Mouse (Mus musculus) cerebellum, adult 2 months (tissue): ENCODE measurements around the gene Cxcr2. TPM values are rescaled to one million over a fixed set of nuclear protein-coding genes. Genes with fewer than 3 reads are reported as not detected.

ENCODE experiments used
- DNase-seq, 2 experiments: peaks; one replicate each; pipeline ENCODE4 v3.0.0; 2021
- H3K27ac ChIP-seq: fragments of 200-500 bp; 2 replicates; pipeline ENCODE4 v1.5.1; 2012; ENCODE audit warnings: low read length, control low read depth, inconsistent platforms; ENCODE audit not compliant: insufficient read depth
- H3K27me3 ChIP-seq: fragments of 200-500 bp; 2 replicates; pipeline ENCODE4 v1.6.1; 2012; ENCODE audit warnings: inconsistent platforms, mild to moderate bottlenecking, low read length, moderate library complexity; ENCODE audit not compliant: control insufficient read depth, insufficient read depth
- H3K4me1 ChIP-seq: fragments of 200-500 bp; 2 replicates; pipeline ENCODE4 v1.6.1; 2011; ENCODE audit warnings: low read length; ENCODE audit not compliant: control insufficient read depth, insufficient read depth
- H3K4me3 ChIP-seq: fragments of 200-500 bp; replicated peaks from 2 replicates; pipeline ENCODE3; 2011; ENCODE audit warnings: mild to moderate bottlenecking, low read depth, low read length, control low read depth; ENCODE audit not compliant: insufficient read depth
- CTCF ChIP-seq: fragments of 200-500 bp; IDR thresholded peaks from 2 replicates; pipeline ENCODE4 v1.5.1; 2011; ENCODE audit warnings: low read depth, mild to moderate bottlenecking, control low read depth, low read length, moderate library complexity, borderline replicate concordance; ENCODE audit not compliant: insufficient read depth
- POLR2A ChIP-seq: fragments of 200-500 bp; IDR thresholded peaks from 2 replicates; pipeline ENCODE4 v1.6.1; 2011; ENCODE audit warnings: low read length, control low read depth, borderline replicate concordance; ENCODE audit not compliant: insufficient read depth
- WGBS: fragments of 180-500 bp; shearing (Covaris S2); methylation state at CpG from one replicate; pipeline ENCODE4 v1.1.7; 2018; 5-methylcytosine and 5-hydroxymethylcytosine counted together
- polyA plus RNA-seq: library from polyadenylated mRNA; depleted of rRNA; stranded (reverse); fragments of >200 nt; gene quantifications from 2 replicates; pipeline ENCODE4 v1.2.3, GENCODE M21; 2012

Gene Cxcr2
- polyA plus RNA-seq, 1 experiment: 0.15 TPM

DNA sequence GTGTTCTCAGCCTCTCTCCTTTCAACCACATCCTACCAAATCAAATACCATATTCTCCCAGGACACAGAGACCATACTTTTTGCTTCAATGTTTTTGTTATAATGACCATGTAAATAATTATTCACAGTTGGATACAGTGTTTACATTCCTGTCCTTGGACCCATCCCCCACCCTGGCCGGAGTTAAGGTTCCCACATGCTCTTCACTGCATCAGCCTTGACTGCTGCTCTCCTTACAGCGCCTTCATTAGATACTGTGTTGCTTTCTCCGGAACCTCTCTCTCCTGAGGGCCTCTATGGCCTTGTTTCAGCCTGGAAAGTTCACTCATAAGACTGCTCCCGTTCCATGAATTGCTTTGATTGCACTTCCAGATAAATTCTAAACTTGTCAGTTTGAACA lies 21.9 kb downstream of the Cxcr2 start:
- H3K4me3 ChIP-seq: no peak overlapping the region
- TF ChIP-seq POLR2A: no peak
- TF ChIP-seq CTCF: no peak
- H3K27me3 ChIP-seq: no peaks in the 10 kb centered on the region
- 80% methylated on average over 4 of the region's 4 CpGs for WGBS
- H3K27ac ChIP-seq: no peak overlapping the region
- no peak for DNase-seq
- H3K4me1 ChIP-seq: no peaks in the 10 kb centered on the region

DNA sequence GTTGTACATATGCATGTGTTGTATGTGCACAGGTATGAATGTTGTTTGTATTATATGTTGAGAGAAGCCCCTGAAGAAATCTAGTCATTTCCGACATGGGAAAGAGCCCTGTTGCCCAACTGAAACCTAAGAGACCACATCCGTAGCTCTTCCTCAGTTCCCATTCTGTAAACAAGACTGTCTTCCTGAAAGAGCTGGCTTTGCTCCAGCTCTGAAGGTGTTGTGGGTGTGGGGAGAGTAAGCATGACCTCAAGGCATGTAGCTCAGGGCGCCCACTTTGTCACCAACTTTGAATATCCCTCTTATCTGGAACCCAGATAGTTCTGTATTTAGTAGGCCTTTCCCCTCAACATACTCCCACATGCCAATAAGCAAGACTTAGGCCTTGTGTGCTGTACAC lies 24.8 kb downstream of the Cxcr2 start:
- Histone ChIP-seq H3K27me3 (no peaks in the 10 kb centered on the region), H3K4me3 (no peak overlapping the region), H3K4me1 (no peaks in the 10 kb centered on the region), H3K27ac (no peak overlapping the region)
- DNase-seq: no peak
- TF ChIP-seq CTCF (no peak), POLR2A (no peak)
- 88% methylated on average over 3 of the region's 3 CpGs for WGBS

DNA sequence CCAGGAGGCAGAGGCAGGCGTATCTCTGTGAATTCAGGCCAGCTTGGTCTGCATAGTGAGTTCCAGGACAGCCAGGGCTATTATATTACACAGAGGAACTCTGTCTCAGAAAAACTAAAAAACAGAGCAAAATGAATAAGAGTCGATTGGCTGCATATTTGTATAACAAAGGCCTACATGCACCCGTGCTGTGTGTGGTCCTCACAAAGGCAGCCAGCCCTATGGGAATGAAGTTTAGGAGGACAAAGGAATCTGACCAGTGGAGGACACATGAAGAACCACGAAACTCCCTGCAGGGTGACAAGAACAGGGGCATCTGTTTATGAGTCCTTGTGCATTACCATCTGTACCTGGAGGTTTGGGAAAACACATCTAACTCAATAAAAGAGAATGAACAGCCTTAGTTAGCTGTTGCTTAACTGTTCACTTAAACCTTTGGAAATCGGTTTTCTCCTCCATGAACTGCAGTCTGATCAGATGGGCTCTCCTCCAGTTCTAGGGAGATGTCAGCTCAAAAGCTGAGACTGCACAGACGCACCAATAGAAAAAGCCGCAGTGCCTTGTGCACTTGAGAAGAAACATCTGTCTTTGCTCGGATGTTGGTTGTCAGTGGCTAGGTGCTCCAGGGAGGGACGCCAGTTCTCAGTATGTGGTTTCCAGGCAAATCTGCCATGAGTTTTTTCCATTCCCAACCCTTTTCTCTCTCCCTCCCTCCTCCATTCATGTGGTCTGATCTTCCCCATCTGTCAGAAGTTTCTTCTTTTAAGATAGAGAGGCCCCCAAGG lies 26.0 kb downstream of the Cxcr2 start:
- no peak for DNase-seq
- no peaks in the 10 kb centered on the region for H3K4me1 ChIP-seq
- H3K4me3 ChIP-seq: no peak overlapping the region
- TF ChIP-seq CTCF (no peak), POLR2A (no peak)
- H3K27me3 ChIP-seq: no peaks in the 10 kb centered on the region
- H3K27ac ChIP-seq: no peak overlapping the region
- WGBS: 49% methylated on average over 9 of the region's 9 CpGs

DNA sequence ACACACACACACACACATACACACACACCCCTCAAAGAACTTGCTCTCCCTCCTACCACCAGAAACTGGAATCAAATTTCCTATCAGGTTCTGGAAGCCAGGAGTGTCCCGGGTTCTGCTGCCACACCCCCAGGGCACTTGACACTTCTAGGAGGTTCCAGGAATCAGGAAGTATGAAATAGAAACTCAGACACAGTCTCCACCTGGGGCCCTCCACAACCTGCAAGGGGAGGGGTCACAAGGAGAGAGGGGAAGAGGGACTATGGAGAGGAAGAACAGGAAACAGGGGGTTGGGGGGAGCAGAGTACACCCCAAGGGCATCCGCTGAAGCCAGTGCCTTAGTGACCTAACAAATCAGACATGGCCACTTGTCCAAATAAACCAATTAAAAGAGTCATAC lies 27.7 kb downstream of the Cxcr2 start:
- no peak for DNase-seq
- no peaks in the 10 kb centered on the region for H3K4me1 ChIP-seq
- WGBS: 78% methylated on average over 2 of the region's 2 CpGs
- TF ChIP-seq CTCF (no peak), POLR2A (no peak)
- no peak overlapping the region for H3K4me3 ChIP-seq
- H3K27me3 ChIP-seq: no peaks in the 10 kb centered on the region
- no peak overlapping the region for H3K27ac ChIP-seq

DNA sequence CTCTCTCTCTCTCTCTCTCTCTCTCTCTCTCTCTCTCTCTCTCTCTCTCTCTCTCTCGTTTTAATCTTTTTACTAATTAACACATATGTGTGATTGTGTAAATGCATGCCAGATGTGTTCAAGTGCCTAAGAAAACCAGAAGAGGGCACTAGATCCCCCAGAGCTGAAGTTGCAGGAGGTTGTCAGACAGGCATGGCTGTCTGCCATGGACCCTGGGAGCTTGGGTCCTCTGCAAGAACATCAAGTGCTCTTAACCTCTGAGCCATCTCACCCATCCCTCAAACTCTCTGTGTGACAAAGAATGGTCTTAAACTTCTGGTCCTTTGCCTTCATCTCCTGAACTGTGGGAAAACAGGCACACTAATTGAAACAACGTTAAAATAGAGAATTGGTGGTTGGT lies 29.2 kb downstream of the Cxcr2 start:
- Histone ChIP-seq H3K27me3 (no peaks in the 10 kb centered on the region), H3K27ac (no peak overlapping the region), H3K4me3 (no peak overlapping the region), H3K4me1 (no peaks in the 10 kb centered on the region)
- TF ChIP-seq CTCF: no peak
- TF ChIP-seq POLR2A: no peak
- DNase-seq: no peak
- 48% methylated on average over 2 of the region's 2 CpGs for WGBS

DNA sequence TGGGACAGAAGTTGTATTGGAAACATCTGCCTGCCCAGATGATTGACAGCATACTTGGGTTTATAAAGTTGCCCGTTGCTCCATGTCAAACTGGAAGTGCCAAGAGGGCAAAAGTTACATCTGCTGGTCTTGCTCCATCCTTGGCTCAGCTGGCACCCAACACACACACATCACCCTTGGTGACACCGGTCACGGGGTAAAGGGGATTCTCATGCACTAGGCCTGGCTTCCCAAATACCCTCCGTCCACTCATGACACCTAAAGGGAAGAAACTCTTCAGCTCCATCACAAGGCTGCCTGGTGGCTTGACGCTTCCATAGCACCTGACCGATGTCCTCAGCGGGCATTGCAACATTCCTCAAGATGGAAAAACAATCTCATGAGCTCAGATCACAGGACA lies 36.7 kb downstream of the Cxcr2 start:
- Histone ChIP-seq H3K27me3 (no peaks in the 10 kb centered on the region), H3K4me3 (no peak overlapping the region), H3K27ac (no peak overlapping the region), H3K4me1 (no peaks in the 10 kb centered on the region)
- TF ChIP-seq POLR2A (no peak), CTCF (no peak)
- WGBS: 88% methylated on average over 7 of the region's 7 CpGs
- no peak for DNase-seq

DNA sequence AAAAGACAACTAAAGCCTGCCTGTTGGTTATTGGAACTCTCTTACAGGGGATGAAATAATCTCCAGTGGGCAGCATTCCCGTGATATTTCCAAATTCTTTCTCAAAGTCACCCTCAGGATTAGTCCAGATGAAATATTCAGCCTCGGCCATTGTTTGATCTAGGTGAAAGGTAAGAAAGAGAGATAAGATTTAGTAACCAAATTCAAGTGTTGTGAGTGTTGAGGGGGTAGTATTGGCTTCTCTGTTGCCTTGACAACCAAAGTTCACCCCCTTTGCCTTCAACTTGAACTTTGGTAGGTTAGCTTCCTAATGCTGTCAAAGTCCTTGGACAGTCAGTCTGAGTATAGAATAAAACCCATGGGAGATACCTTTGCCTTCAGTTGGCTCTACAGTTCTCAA lies 38.9 kb downstream of the Cxcr2 start:
- no peak for TF ChIP-seq CTCF
- no peak for TF ChIP-seq POLR2A
- no peak for DNase-seq
- H3K4me1 ChIP-seq: no peaks in the 10 kb centered on the region
- H3K27ac ChIP-seq: no peak overlapping the region
- H3K4me3 ChIP-seq: no peak overlapping the region
- 88% methylated on average over 2 of the region's 2 CpGs for WGBS
- no peaks in the 10 kb centered on the region for H3K27me3 ChIP-seq

DNA sequence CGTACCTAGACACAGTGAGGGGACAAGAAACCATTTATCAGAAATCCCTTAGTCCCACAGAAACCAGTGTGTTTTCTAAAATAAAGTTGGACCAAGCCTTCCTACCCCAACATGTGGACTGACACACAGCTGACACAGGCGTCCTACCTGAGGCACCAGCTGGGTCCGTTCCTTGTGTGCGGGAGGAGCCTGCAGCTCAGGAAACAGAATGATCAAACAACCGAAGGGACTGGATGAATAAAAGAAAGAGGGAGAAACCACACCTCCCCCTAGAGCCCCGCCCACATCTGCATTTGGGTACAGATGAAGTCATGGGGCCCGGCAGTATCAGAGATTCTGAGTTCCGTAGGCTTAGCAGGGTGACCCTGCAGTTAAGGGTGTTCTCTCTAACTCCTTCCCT lies 40.7 kb downstream of the Cxcr2 start, which contains the start of gene Cxcr1:
TSS of gene Cxcr1 (minus strand) at position 187 of the 400 bp plus-strand sequence.
- 78% methylated on average over 8 of the region's 8 CpGs for WGBS
- H3K4me1 ChIP-seq: no peaks in the 10 kb centered on the region
- DNase-seq: no peak
- no peaks in the 10 kb centered on the region for H3K27me3 ChIP-seq
- no peak within 1 kb of the TSS for H3K4me3 ChIP-seq
- TF ChIP-seq POLR2A: no peak
- no peak for TF ChIP-seq CTCF
- H3K27ac ChIP-seq: no peak within 1 kb of the TSS
